Mouse (Mus musculus): Measurements from ENCODE around the gene Fabp7. TPM values are rescaled to one million over a fixed set of nuclear protein-coding genes. Genes with fewer than 3 reads are reported as not detected.

Fabp7 gene
- polyA plus RNA-seq, 1 experiment from 2014 or later, result 43.7 TPM

- H3K27ac ChIP-seq (replicated peaks), result no peak overlapping the region
- no peak overlapping the region for H3K9ac ChIP-seq
- H3K9me3 ChIP-seq (replicated peaks), result no peaks in the 10 kb centered on the region
- no peak overlapping the region for H3K4me3 ChIP-seq (replicated peaks)
- no peaks in the 10 kb centered on the region for H3K4me1 ChIP-seq
- no peak overlapping the region for H3K4me2 ChIP-seq (replicated peaks)
- no peak for ATAC-seq (ENCODE audit: insufficient number of reproducible peaks, low FRiP score, low TSS enrichment, low read depth)
- no peaks in the 10 kb centered on the region for H3K36me3 ChIP-seq
- H3K27me3 ChIP-seq, result no peaks in the 10 kb centered on the region
- WGBS, result 33% methylated on average over 1 of the region's 1 CpGs
Observed at GRCm38 (mm10) chr10:57763044-57763443, 21.6 kb upstream of the Fabp7 start.

GRCm38 (mm10) chr10:57783289-57784130, 1.2 kb upstream of the Fabp7 start:
- WGBS, result 46% methylated on average over 12 of the region's 13 CpGs
- Histone ChIP-seq H3K36me3 (no peaks in the 10 kb centered on the region), H3K4me2 (replicated peaks) (no peak overlapping the region), H3K27ac (replicated peaks) (no peak overlapping the region), H3K4me3 (replicated peaks) (no peak overlapping the region), H3K9ac (no peak overlapping the region), H3K9me3 (replicated peaks) (no peaks in the 10 kb centered on the region), H3K27me3 (no peaks in the 10 kb centered on the region), H3K4me1 (no peaks in the 10 kb centered on the region)
- ATAC-seq (ENCODE audit: insufficient number of reproducible peaks, low FRiP score, low TSS enrichment, low read depth), result no peak

GRCm38 (mm10) chr10:57784131-57784875, 378 bp upstream of the Fabp7 start:
- H3K27me3 ChIP-seq, result no peaks in the 10 kb centered on the region
- WGBS, result 15% methylated on average over 7 of the region's 7 CpGs
- no peaks in the 10 kb centered on the region for H3K9me3 ChIP-seq (replicated peaks)
- H3K4me3 ChIP-seq (replicated peaks), result no peak overlapping the region
- peak overlapping the region; percentile 23; the same call in 1 of the 2 replicates for H3K4me2 ChIP-seq (replicated peaks)
- no peaks in the 10 kb centered on the region for H3K36me3 ChIP-seq
- no peaks in the 10 kb centered on the region for H3K4me1 ChIP-seq
- no peak for ATAC-seq (ENCODE audit: insufficient number of reproducible peaks, low FRiP score, low TSS enrichment, low read depth)
- no peak overlapping the region for H3K27ac ChIP-seq (replicated peaks)
- no peak overlapping the region for H3K9ac ChIP-seq

- 74% methylated on average over 2 of the region's 2 CpGs for WGBS
- ATAC-seq (ENCODE audit: insufficient number of reproducible peaks, low FRiP score, low TSS enrichment, low read depth), result no peak
- no peaks in the 10 kb centered on the region for H3K9me3 ChIP-seq (replicated peaks)
- no peaks in the 10 kb centered on the region for H3K4me1 ChIP-seq
- no peaks in the 10 kb centered on the region for H3K36me3 ChIP-seq
- no peaks in the 10 kb centered on the region for H3K27me3 ChIP-seq
- H3K4me2 ChIP-seq (replicated peaks), result no peak overlapping the region
- H3K4me3 ChIP-seq (replicated peaks), result no peak overlapping the region
- H3K9ac ChIP-seq, result no peak overlapping the region
- H3K27ac ChIP-seq (replicated peaks), result no peak overlapping the region
Observed at GRCm38 (mm10) chr10:57785552-57785951, 871 bp downstream of the Fabp7 start.

- Histone ChIP-seq H3K9ac (no peak overlapping the region), H3K36me3 (no peaks in the 10 kb centered on the region), H3K4me1 (peaks cover 12% of the 10 kb centered on the region), H3K9me3 (replicated peaks) (no peaks in the 10 kb centered on the region), H3K4me2 (replicated peaks) (no peak overlapping the region), H3K27ac (replicated peaks) (no peak overlapping the region), H3K4me3 (replicated peaks) (no peak overlapping the region), H3K27me3 (no peaks in the 10 kb centered on the region)
- ATAC-seq (ENCODE audit: insufficient number of reproducible peaks, low FRiP score, low TSS enrichment, low read depth), result no peak
- WGBS, result 94% methylated on average over 1 of the region's 1 CpGs
Observed at GRCm38 (mm10) chr10:57792957-57793356, 8.3 kb downstream of the Fabp7 start.

- WGBS, result 73% methylated on average over 7 of the region's 7 CpGs
- Histone ChIP-seq H3K27me3 (no peaks in the 10 kb centered on the region), H3K4me1 (peaks cover 12% of the 10 kb centered on the region), H3K27ac (replicated peaks) (peak within 1 kb of the TSS; percentile 63; the same call in 1 of the 2 replicates), H3K36me3 (no peaks in the 10 kb centered on the region), H3K9ac (peak within 1 kb of the TSS; percentile 55), H3K9me3 (replicated peaks) (no peaks in the 10 kb centered on the region), H3K4me3 (replicated peaks) (peak within 1 kb of the TSS; percentile 54), H3K4me2 (replicated peaks) (peak within 1 kb of the TSS; percentile 95)
- no peak for ATAC-seq (ENCODE audit: insufficient number of reproducible peaks, low FRiP score, low TSS enrichment, low read depth)
Observed at GRCm38 (mm10) chr10:57794018-57794417, 9.3 kb downstream of the Fabp7 start, which contains the start of gene Smpdl3a. Gene Smpdl3a (plus strand): TSS chr10:57794335.

- Histone ChIP-seq H3K9ac (peak overlapping the region; percentile 55), H3K9me3 (replicated peaks) (no peaks in the 10 kb centered on the region), H3K4me3 (replicated peaks) (peak overlapping the region; percentile 54), H3K27ac (replicated peaks) (peak overlapping the region; percentile 63; the same call in 1 of the 2 replicates), H3K4me1 (peaks cover 12% of the 10 kb centered on the region), H3K4me2 (replicated peaks) (peak overlapping the region; percentile 95), H3K36me3 (no peaks in the 10 kb centered on the region), H3K27me3 (no peaks in the 10 kb centered on the region)
- WGBS, result under 1% methylated on average over 44 of the region's 44 CpGs
- ATAC-seq (ENCODE audit: insufficient number of reproducible peaks, low FRiP score, low TSS enrichment, low read depth), result peak; percentile 81
Observed at GRCm38 (mm10) chr10:57794491-57795461, 10.1 kb downstream of the Fabp7 start.

GRCm38 (mm10) chr10:57795542-57795941, 10.9 kb downstream of the Fabp7 start:
- H3K27ac ChIP-seq (replicated peaks), result peak overlapping the region; percentile 63; the same call in 1 of the 2 replicates
- WGBS, result 28% methylated on average over 4 of the region's 4 CpGs

GRCm38 (mm10) chr10:57796057-57796456, 11.4 kb downstream of the Fabp7 start:
- peaks cover 12% of the 10 kb centered on the region for H3K4me1 ChIP-seq
- H3K9me3 ChIP-seq (replicated peaks), result no peaks in the 10 kb centered on the region
- H3K9ac ChIP-seq, result no peak overlapping the region
- ATAC-seq (ENCODE audit: insufficient number of reproducible peaks, low FRiP score, low TSS enrichment, low read depth), result no peak
- H3K27me3 ChIP-seq, result no peaks in the 10 kb centered on the region
- peak overlapping the region; percentile 95; the same call in 1 of the 2 replicates for H3K4me2 ChIP-seq (replicated peaks)
- H3K36me3 ChIP-seq, result no peaks in the 10 kb centered on the region
- H3K4me3 ChIP-seq (replicated peaks), result 0 out of 2 replicates have a peak overlapping the region, but pooled peaks have one; percentile 54
- 38% methylated on average over 4 of the region's 4 CpGs for WGBS
- H3K27ac ChIP-seq (replicated peaks), result no peak overlapping the region; the same call in 1 of the 2 replicates

More at GRCm38 (mm10) chr10:57795542-57795941, 10.9 kb downstream of the Fabp7 start:
- peak overlapping the region; percentile 54 for H3K4me3 ChIP-seq (replicated peaks)
- peak overlapping the region; percentile 95 for H3K4me2 ChIP-seq (replicated peaks)
- H3K4me1 ChIP-seq, result peaks cover 12% of the 10 kb centered on the region
- H3K9ac ChIP-seq, result no peak overlapping the region
- H3K27me3 ChIP-seq, result no peaks in the 10 kb centered on the region
- H3K9me3 ChIP-seq (replicated peaks), result no peaks in the 10 kb centered on the region
- no peaks in the 10 kb centered on the region for H3K36me3 ChIP-seq
- no peak for ATAC-seq (ENCODE audit: insufficient number of reproducible peaks, low FRiP score, low TSS enrichment, low read depth)

- H3K4me2 ChIP-seq (replicated peaks), result no peak overlapping the region
- WGBS, result 93% methylated on average over 1 of the region's 1 CpGs
- no peak overlapping the region for H3K27ac ChIP-seq (replicated peaks)
- no peak overlapping the region for H3K4me3 ChIP-seq (replicated peaks)
- H3K9me3 ChIP-seq (replicated peaks), result no peaks in the 10 kb centered on the region
- peaks cover 12% of the 10 kb centered on the region for H3K4me1 ChIP-seq
- no peak for ATAC-seq (ENCODE audit: insufficient number of reproducible peaks, low FRiP score, low TSS enrichment, low read depth)
- no peaks in the 10 kb centered on the region for H3K27me3 ChIP-seq
- H3K9ac ChIP-seq, result no peak overlapping the region
- no peaks in the 10 kb centered on the region for H3K36me3 ChIP-seq
Observed at GRCm38 (mm10) chr10:57799486-57799885, 14.8 kb downstream of the Fabp7 start.

Data from embryonic facial prominence, embryonic 15.5 days (tissue).